Mouse (Mus musculus) ovary, postnatal 36 days (tissue): Measurements from ENCODE around the gene Atp5d.
A peak's percentile ranks its signal among the peaks of the same experiment; 100 is the strongest.

Experiments
- DNase-seq: peaks from one replicate; pipeline ENCODE4 v3.0.0; 2022; ENCODE audit warnings: low spot score, mixed read lengths

The Atp5d gene

DNA sequence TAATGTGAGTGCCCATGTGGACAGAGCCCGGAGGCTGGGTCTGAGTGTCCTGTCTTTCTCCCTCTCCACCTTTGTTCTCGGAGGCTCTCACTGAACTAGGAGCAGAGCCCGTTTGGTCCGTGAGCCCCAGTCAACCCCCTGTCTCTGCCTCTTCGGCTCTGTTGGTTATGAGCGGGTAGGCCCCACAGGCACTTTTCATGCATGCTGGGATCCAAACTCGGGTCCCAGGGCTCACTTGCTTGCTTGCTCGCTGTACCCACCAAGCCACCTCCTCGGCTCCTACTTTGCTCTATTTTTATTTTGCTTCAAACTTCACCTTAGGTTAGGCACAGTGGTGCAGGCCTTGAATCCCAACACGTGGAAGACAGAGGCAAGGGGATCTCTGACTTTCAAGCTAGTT is 49.3 kb downstream of the Atp5d start:
- no peak for DNase-seq

DNA sequence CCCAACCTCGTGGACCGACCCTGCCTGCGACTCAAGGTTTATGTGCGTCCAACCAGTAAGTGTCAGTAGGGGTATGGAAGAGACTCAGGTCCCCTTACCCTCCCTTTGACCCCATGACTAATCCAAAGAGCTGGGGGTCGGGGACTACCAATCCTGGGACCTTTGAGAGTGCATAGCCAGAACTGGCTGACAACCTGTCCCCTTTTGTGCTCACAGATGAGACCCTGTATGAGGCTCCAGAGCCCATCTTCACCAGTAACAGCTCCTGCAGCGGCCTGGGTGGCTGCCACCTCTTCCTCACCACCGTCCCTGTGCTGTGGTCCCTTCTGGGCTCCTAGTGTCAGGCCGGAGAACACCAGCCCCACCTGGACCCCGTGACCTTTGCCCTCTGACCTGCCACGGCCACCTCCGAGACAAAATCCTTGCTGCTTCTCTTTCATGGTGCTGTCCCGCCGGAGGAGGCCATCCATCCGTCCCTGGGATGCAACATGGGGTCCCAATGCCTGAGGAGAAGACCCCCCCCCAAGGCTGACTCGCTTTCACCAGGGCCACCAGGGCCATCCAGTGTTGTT is 50.1 kb downstream of the Atp5d start:
- no peak for DNase-seq

DNA sequence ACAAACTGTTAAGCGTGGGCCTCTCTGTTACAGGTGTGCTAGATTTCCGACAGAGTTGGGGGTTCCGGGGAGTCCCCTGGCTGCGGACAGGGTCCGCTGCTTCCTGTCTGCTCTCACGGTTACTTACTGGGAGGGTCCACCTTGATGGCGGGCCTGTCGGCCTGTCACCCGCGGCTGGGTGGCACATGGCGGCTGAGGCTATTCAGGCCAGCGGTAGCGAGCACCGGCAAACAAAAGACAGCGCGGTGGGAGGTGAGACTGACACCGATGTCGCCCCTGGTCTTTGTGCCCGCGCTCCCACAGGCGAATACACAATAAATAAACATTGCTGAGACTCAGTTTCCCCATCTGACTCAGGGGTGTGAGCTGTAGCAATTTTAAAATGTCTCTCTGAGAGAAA is 51.6 kb downstream of the Atp5d start:
- DNase-seq = no peak

DNA sequence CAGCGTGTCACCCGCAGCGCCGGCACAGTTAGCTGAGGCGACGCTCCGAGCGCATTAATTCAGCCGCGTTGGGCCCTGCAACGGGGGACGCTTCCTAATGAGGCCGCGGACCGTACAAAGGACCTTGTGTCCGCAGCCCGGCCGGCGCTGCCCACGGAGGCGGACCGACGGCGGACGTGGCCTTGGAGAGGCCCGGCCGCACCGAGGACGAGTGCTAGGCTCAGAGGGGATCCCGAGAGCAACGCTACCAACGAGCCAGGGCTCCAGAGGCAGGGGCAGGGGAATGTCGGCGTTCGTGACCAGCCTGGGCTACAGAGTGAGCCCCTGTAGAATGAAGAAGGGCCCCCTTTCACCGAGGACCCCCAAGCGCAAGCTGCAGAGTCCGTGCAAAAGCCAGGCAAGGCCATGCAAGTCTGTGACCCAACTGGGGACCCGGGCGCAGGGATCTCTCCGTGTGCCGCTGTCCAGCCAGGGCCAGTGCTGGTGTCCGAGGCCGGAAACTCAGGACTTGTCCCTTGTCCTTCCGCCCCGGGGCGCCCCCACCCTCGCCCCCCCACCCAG is 52.1 kb downstream of the Atp5d start:
- DNase-seq = peak; percentile 54

DNA sequence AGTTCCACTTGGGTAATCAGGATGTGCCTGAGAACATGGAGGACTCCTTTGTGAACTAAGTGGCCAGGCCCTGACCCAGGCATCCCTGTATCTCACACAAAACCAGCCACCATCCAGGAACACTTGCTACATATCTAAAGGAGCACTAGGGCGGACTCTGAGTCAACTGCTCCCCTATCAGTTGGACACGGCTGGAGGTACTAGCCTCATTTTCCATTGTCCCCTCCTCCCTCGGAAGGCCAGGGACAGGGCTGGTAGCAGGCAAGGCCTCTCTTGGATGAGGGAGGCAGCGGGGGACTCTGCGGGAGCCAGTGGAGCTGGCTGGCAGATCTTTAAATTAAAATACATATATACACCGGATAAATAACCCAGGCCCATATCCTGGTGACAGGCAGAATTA is 55.5 kb downstream of the Atp5d start:
- DNase-seq = no peak

DNA sequence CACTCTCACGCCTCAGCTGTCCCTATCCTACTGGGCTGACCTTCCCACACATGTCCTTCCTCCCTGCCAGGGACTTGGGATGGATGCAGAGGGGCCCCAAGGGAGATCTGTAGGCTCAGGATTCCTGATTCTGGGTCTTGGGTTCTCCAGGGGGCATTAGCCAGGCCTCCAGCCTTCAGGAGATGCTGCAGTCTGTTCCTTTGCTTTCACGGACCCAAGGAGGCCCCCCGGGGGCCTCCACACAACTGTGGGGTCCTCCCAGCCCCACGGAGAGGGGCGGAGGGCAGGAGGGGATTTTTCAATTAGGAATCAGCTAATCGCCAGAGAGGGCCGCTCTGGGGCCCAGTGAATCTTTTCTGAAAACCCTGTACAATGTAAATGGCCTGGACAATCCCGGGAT is 56.0 kb downstream of the Atp5d start:
- no peak for DNase-seq
